Mouse (Mus musculus): ENCODE measurements around the gene Dnajc21.
"Not testable (repeated sequence)": the region's sequence is repeated elsewhere in the genome, so short reads cannot be mapped to it uniquely, and the experiment has no call there.

Gene Dnajc21

GRCm38 (mm10) chr15:10470151-10470831 lies at the start of gene Dnajc21:
Gene Dnajc21, minus strand, starts transcription at chr15:10470516.
- peak; percentile 65 to 74 for DNase-seq

- DNase-seq: no peak
Observed at GRCm38 (mm10) chr15:10515166-10515565, 44.9 kb upstream of the Dnajc21 start.

GRCm38 (mm10) chr15:10506099-10506498 lies 35.8 kb upstream of the Dnajc21 start:
- DNase-seq: no peak

- no peak for DNase-seq
Observed at GRCm38 (mm10) chr15:10500838-10501719, 30.8 kb upstream of the Dnajc21 start.

GRCm38 (mm10) chr15:10500035-10500434 lies 29.7 kb upstream of the Dnajc21 start:
- DNase-seq: no peak

GRCm38 (mm10) chr15:10499593-10499992 lies 29.3 kb upstream of the Dnajc21 start:
- DNase-seq: no peak

- DNase-seq: not testable (repeated sequence)
Observed at GRCm38 (mm10) chr15:10496696-10497095, 26.4 kb upstream of the Dnajc21 start.

- DNase-seq: no peak
Observed at GRCm38 (mm10) chr15:10495944-10496343, 25.6 kb upstream of the Dnajc21 start.

- no peak for DNase-seq
Observed at GRCm38 (mm10) chr15:10490101-10490500, 19.8 kb upstream of the Dnajc21 start.

GRCm38 (mm10) chr15:10487246-10487645 lies 16.9 kb upstream of the Dnajc21 start:
- no peak for DNase-seq

- no peak for DNase-seq
Observed at GRCm38 (mm10) chr15:10486365-10486839, 16.1 kb upstream of the Dnajc21 start.

GRCm38 (mm10) chr15:10485484-10486364 lies 15.4 kb upstream of the Dnajc21 start, which contains the start of the genes Brix1 and Rad1:
Gene Brix1, minus strand, starts transcription at chr15:10485947.
Gene Rad1, plus strand, starts transcription at chr15:10486018.
- DNase-seq: peak; percentile 84 to 92

GRCm38 (mm10) chr15:10470941-10471340 lies 625 bp upstream of the Dnajc21 start:
- no peak for DNase-seq

- DNase-seq: peak; percentile 18 to 20
Observed at GRCm38 (mm10) chr15:10469641-10470150, 620 bp downstream of the Dnajc21 start.

- no peak for DNase-seq
Observed at GRCm38 (mm10) chr15:10468761-10469160, 1.6 kb downstream of the Dnajc21 start.

GRCm38 (mm10) chr15:10464678-10465077 lies 5.6 kb downstream of the Dnajc21 start:
- no peak for DNase-seq

- no peak for DNase-seq
Observed at GRCm38 (mm10) chr15:10463555-10463954, 6.8 kb downstream of the Dnajc21 start.

- DNase-seq: no peak
Observed at GRCm38 (mm10) chr15:10460986-10461385, 9.3 kb downstream of the Dnajc21 start.

- DNase-seq: no peak
Observed at GRCm38 (mm10) chr15:10447102-10447501, 23.2 kb downstream of the Dnajc21 start.

- no peak for DNase-seq
Observed at GRCm38 (mm10) chr15:10442275-10442674, 28.0 kb downstream of the Dnajc21 start.

GRCm38 (mm10) chr15:10441493-10441892 lies 28.8 kb downstream of the Dnajc21 start:
- DNase-seq: no peak

GRCm38 (mm10) chr15:10439963-10440362 lies 30.4 kb downstream of the Dnajc21 start:
- no peak for DNase-seq

Measured in thymus, adult 18-20 months (tissue).